Mouse (Mus musculus) ES-Bruce4 (cell line): ENCODE measurements at regions not wholly inside any gene's neighbourhood (a gene's known extent, or its start where the extent isn't known, plus 50 kb on each side); places are given as distances from the start of the nearest gene placed in this dataset.

Experiments used
- EP300 ChIP-seq: IDR thresholded peaks from 2 replicates; pipeline ENCODE4 v1.6.1; 2011; ENCODE audit warnings: low read depth, low read length; ENCODE audit not compliant: insufficient read depth
- POLR2A ChIP-seq: IDR thresholded peaks from one replicate; pipeline ENCODE4 v1.8.1; 2011; ENCODE audit warnings: low read length; ENCODE audit not compliant: insufficient read depth

GRCm38 (mm10) chr15:61508806-61509205, 586.0 kb upstream of the A1bg start:
- TF ChIP-seq EP300 (no peak), POLR2A (no peak)
